Mouse (Mus musculus): ENCODE results near the gene Nyap2. TPM values are rescaled to one million over a fixed set of nuclear protein-coding genes. Genes with fewer than 3 reads are reported as not detected.
A peak's percentile ranks its signal among the peaks of the same experiment; 100 is the strongest.

Gene Nyap2
- polyA plus RNA-seq, 1 experiment from 2014 or later: 2.8 TPM

GRCm38 (mm10) chr1:81303389-81303788 is 226.6 kb downstream of the Nyap2 start:
- Histone ChIP-seq H3K9ac (replicated peaks) (no peak overlapping the region), H3K9me3 (no peaks in the 10 kb centered on the region), H3K4me1 (no peaks in the 10 kb centered on the region), H3K4me2 (replicated peaks) (no peak overlapping the region), H3K27ac (replicated peaks) (no peak overlapping the region), H3K4me3 (no peak overlapping the region), H3K27me3 (no peaks in the 10 kb centered on the region), H3K36me3 (no peaks in the 10 kb centered on the region)
- WGBS: 65% methylated on average over 3 of the region's 3 CpGs
- no peak for ATAC-seq (ENCODE audit: low FRiP score, low read depth)

- Histone ChIP-seq H3K4me1 (no peaks in the 10 kb centered on the region), H3K27ac (replicated peaks) (no peak overlapping the region), H3K27me3 (no peaks in the 10 kb centered on the region), H3K9me3 (no peaks in the 10 kb centered on the region), H3K4me2 (replicated peaks) (no peak overlapping the region), H3K4me3 (no peak overlapping the region), H3K9ac (replicated peaks) (no peak overlapping the region), H3K36me3 (no peaks in the 10 kb centered on the region)
- ATAC-seq (ENCODE audit: low FRiP score, low read depth): no peak
Measured at GRCm38 (mm10) chr1:81307407-81307806, 230.7 kb downstream of the Nyap2 start.

GRCm38 (mm10) chr1:81307934-81308333 is 231.2 kb downstream of the Nyap2 start:
- H3K36me3 ChIP-seq: no peaks in the 10 kb centered on the region
- H3K4me1 ChIP-seq: no peaks in the 10 kb centered on the region
- 68% methylated on average over 2 of the region's 2 CpGs for WGBS
- H3K9ac ChIP-seq (replicated peaks): no peak overlapping the region
- no peak overlapping the region for H3K4me2 ChIP-seq (replicated peaks)
- H3K27me3 ChIP-seq: no peaks in the 10 kb centered on the region
- ATAC-seq (ENCODE audit: low FRiP score, low read depth): no peak
- no peak overlapping the region for H3K4me3 ChIP-seq
- H3K27ac ChIP-seq (replicated peaks): no peak overlapping the region
- no peaks in the 10 kb centered on the region for H3K9me3 ChIP-seq

- no peak overlapping the region for H3K4me3 ChIP-seq
- no peaks in the 10 kb centered on the region for H3K36me3 ChIP-seq
- no peak overlapping the region for H3K4me2 ChIP-seq (replicated peaks)
- H3K27ac ChIP-seq (replicated peaks): no peak overlapping the region
- H3K27me3 ChIP-seq: no peaks in the 10 kb centered on the region
- H3K4me1 ChIP-seq: no peaks in the 10 kb centered on the region
- ATAC-seq (ENCODE audit: low FRiP score, low read depth): 0 out of 2 replicates have a peak, but pooled peaks have one; percentile 44
- H3K9me3 ChIP-seq: no peaks in the 10 kb centered on the region
- WGBS: 0% methylated on average over 1 of the region's 1 CpGs
- H3K9ac ChIP-seq (replicated peaks): no peak overlapping the region
Measured at GRCm38 (mm10) chr1:81310087-81310626, 233.4 kb downstream of the Nyap2 start.

- H3K4me3 ChIP-seq: no peak overlapping the region
- H3K27me3 ChIP-seq: no peaks in the 10 kb centered on the region
- WGBS: 60% methylated on average over 9 of the region's 9 CpGs
- ATAC-seq (ENCODE audit: low FRiP score, low read depth): peak; percentile 23; the same call in 1 of the 2 replicates
- H3K9me3 ChIP-seq: no peaks in the 10 kb centered on the region
- no peak overlapping the region for H3K9ac ChIP-seq (replicated peaks)
- 0 out of 2 replicates have a peak, but pooled peaks cover 6% of the 10 kb centered on the region for H3K4me1 ChIP-seq
- H3K4me2 ChIP-seq (replicated peaks): no peak overlapping the region
- H3K36me3 ChIP-seq: no peaks in the 10 kb centered on the region
- no peak overlapping the region for H3K27ac ChIP-seq (replicated peaks)
Measured at GRCm38 (mm10) chr1:81316403-81316994, 239.7 kb downstream of the Nyap2 start.

- no peak for ATAC-seq (ENCODE audit: low FRiP score, low read depth)
- Histone ChIP-seq H3K9me3 (no peaks in the 10 kb centered on the region), H3K4me2 (replicated peaks) (no peak overlapping the region), H3K27ac (replicated peaks) (no peak overlapping the region), H3K36me3 (no peaks in the 10 kb centered on the region), H3K27me3 (no peaks in the 10 kb centered on the region), H3K4me1 (0 out of 2 replicates have a peak, but pooled peaks cover 6% of the 10 kb centered on the region), H3K4me3 (no peak overlapping the region), H3K9ac (replicated peaks) (no peak overlapping the region)
- WGBS: 47% methylated on average over 5 of the region's 5 CpGs
Measured at GRCm38 (mm10) chr1:81316995-81317413, 240.3 kb downstream of the Nyap2 start.

- Histone ChIP-seq H3K36me3 (no peaks in the 10 kb centered on the region), H3K4me3 (no peak overlapping the region), H3K4me2 (replicated peaks) (no peak overlapping the region), H3K27ac (replicated peaks) (no peak overlapping the region), H3K27me3 (no peaks in the 10 kb centered on the region), H3K9ac (replicated peaks) (no peak overlapping the region), H3K9me3 (no peaks in the 10 kb centered on the region), H3K4me1 (no peaks in the 10 kb centered on the region)
- 43% methylated on average over 1 of the region's 1 CpGs for WGBS
- ATAC-seq (ENCODE audit: low FRiP score, low read depth): no peak
Measured at GRCm38 (mm10) chr1:81387722-81388121, 311.0 kb downstream of the Nyap2 start.

All from midbrain, embryonic 12.5 days (tissue).